Mouse (Mus musculus) thymus, adult 2 months (tissue): ENCODE results near the gene Atf6b.

Source experiments
- CTCF ChIP-seq: fragments of 200-500 bp; IDR thresholded peaks from 2 replicates; pipeline ENCODE4 v1.5.1; 2012; ENCODE audit warnings: mild to moderate bottlenecking, control low read depth, low read length, moderate library complexity, borderline replicate concordance; ENCODE audit not compliant: control insufficient read depth, poor library complexity, insufficient read depth; ENCODE audit errors: extremely low read depth
- POLR2A ChIP-seq: fragments of 200-500 bp; IDR thresholded peaks from 2 replicates; pipeline ENCODE4 v1.6.1; 2012; ENCODE audit warnings: mild to moderate bottlenecking, low read length, control low read depth, moderate library complexity; ENCODE audit not compliant: control insufficient read depth, poor library complexity, insufficient read depth; ENCODE audit errors: extremely low read depth

DNA sequence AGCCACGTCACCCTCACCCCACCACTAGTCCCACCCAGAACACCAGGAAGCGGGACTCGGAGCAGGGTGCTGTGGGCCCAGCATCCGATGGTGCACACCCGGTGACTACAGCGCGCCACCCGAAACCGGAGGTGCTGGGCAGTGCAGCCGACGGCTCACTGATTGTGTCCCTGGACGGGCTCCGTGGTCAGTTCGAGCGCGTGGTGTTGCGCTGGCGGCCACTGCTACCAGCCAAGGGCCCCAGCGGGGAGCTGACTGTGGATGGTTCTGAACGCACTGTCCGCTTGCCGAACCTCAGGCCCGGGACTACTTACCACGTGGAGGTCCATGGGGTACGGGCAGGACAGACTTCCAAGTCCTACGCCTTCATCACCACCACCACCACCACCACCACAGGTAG is 33.2 kb downstream of the Atf6b start:
- TF ChIP-seq CTCF (no peak), POLR2A (no peak)
